Mouse (Mus musculus): Measurements from ENCODE around the gene Acvr2a.

DNA sequence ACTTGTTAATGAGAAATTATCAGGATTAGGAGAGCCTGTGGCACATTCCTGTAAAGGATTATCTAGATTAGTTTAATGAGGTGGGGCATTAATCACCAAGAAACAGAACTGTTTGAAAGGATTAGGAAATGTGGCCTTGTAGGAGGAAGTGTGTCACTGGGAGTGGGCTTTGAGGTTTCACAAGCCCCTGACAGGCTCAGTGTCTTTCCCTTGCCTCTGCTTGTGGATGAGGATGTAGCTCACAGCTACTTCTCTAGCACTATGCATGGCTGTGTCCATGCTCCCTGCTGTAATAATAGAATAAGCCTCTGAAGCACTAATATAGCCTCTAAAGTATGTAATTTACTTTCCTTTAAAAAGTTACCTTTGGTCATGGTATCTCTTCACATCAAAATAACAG is 101.9 kb downstream of the Acvr2a start:
- TF ChIP-seq CTCF (IDR thresholded peaks at IDR 0.05; ENCODE audit: control insufficient read depth, insufficient read depth, insufficient read length) (no peak), USF1 (IDR thresholded peaks at IDR 0.05; ENCODE audit: low read depth) (no peak), MAX (IDR thresholded peaks at IDR 0.05) (no peak), FOSL1 (IDR thresholded peaks at IDR 0.05; ENCODE audit: insufficient read depth, low read length, poor library complexity, severe bottlenecking) (no peak), CEBPB (IDR thresholded peaks at IDR 0.05; ENCODE audit: low read depth) (no peak), MYOG (IDR thresholded peaks at IDR 0.05; ENCODE audit: control insufficient read depth, extremely low read depth, insufficient read length) (no peak)
